Mouse (Mus musculus) mouse embryonic stem cell (cell line): ENCODE data around the gene Fgfr2.

Experiments
- in situ Hi-C, 2 experiments: fragments of 300-500 bp; cut with MboI; formaldehyde crosslinking; loops; 1 replicate in 1 of 2; 3 replicates in 1 of 2; pipeline ENCODE4 v1.14.3; 2019 to 2020; ENCODE audit warnings: low sequenced_read_pairs in 2 of 2, low pct_unique_long_range_greater_than_20kb in 1 of 2, mixed read lengths in 1 of 2; ENCODE audit not compliant: unreplicated experiment in 1 of 2

Gene Fgfr2

DNA sequence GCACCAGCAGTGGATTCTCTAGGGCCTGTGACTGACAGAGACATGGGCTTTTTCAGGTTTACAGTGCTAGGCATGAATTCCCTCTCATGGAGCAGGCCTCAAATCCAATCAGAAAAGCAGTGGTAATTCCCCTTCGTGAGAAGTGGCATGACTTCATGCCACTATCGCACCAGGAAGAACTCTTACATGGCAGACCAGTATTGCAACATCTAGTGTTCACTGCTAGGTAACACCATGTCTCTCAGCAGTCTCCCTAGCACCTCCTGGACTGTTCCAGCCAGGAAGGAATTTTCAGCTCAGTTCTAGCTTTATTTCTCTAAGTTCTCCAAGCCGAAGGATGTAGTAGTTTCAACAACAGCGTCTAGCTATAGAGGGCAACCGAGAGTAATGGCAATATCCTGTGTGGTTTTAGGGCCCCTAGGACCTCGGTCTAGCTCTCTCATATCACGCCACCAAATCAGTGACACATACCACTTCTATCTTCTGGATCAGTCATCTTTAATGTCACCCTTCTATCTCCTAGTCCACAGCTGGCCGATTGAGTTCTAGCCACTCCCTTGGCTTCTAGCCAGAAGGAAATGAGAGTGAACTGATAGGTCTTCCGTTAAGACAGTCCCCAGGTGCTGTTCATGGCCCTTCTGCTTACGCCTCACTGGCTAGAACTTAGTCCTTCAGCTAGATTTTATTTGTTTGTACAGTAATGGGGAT is 720.6 kb downstream of the Fgfr2 start:
- in situ Hi-C loops: no loop called here

DNA sequence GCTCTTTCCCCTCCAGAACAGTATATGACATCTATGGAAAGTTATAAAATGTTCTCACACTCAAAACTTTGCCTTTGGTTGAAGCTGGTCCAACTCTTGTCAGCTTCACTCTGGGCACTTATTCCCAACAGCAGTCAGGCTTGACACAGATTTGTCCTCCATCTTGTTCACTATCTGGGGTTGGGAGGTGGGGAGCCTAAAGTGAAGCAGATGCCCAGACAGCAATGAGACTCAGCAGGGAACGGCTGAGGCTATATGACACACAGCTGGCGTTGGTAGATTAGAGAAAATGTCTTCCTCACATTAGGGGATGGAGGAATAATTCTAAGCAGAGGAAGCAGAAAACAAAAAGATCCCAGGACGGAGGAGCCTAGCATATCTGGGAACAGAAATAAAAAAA is 724.7 kb downstream of the Fgfr2 start:
- in situ Hi-C loops: no loop called here

DNA sequence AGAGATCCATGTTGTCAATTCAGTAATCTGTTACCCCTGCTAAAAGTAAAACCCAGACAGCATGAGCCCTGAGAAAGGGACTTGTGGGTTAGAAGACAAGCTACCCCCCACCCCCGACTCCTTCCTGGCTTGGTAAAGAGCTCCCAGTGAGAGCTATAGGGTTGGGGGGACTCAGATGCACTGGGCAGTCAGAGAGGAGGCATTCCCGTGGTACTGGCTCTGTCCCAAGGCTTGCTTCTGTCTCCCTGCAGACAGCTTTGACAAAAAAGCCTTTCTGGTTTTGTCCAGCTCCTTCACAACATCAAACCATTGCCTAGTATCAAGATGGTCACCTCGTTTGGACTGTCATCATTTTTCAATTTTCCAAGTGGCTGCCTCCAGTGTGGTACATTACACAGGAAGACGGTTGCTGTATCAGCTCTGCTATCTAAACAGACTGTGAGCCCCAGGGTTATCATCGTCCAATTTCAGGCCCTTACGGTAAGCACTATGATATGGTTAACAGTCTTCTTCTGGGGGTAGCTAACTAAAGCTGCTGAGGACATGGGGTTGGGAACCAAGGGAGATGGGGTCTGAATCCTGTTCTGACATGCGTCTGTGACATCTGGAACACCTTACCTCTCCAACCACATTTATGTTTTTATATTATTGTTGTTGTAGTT is 726.4 kb downstream of the Fgfr2 start:
- in situ Hi-C loops: no loop called here

DNA sequence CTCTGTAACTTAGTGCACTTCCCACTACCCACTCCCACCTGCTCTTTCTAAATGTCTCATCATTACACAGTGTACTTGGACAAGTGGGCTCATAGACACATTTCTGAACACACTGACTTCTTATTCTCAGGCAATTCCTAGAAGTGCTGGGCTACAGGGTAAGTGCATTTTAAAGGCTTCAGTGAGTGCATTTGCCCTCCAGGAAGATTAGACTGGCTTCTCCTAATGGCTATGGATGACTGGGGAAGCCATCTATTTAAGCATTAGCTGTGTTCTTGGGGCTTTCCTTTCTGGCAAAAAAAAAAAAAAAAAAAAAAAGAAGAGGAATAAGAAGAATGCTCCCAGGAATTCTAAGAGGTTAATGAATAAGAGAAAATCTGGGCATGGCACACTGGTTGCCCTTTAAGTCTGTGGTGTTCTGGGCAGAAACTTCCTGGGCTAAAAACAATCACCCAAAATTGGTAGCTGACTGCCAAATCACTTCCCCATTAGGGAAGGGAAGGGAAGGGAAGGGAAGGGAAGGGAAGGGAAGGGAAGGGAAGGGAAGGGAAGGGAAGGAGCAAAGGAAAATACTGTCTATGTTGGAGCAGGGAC is 729.5 kb downstream of the Fgfr2 start:
- in situ Hi-C loops: no loop called here

DNA sequence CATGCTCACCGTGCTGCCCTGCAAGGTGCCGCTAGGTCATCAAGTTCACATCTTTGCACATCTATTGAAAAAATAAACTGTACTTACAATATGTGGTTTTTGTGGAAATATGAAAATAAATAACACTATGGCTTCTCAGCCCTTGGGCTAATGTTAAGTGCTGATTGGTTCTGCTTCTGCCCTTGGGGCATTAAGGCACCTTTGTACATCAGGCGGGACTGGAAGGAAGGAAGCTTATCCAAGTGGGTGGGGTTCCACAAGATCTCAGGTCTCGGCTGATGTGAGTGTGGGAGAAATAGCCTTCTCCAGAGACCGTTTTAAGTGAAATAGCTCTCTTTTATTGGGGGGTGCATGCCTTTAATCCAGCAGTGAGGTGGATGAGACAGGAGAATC is 730.1 kb downstream of the Fgfr2 start:
- in situ Hi-C loops: no loop called here

DNA sequence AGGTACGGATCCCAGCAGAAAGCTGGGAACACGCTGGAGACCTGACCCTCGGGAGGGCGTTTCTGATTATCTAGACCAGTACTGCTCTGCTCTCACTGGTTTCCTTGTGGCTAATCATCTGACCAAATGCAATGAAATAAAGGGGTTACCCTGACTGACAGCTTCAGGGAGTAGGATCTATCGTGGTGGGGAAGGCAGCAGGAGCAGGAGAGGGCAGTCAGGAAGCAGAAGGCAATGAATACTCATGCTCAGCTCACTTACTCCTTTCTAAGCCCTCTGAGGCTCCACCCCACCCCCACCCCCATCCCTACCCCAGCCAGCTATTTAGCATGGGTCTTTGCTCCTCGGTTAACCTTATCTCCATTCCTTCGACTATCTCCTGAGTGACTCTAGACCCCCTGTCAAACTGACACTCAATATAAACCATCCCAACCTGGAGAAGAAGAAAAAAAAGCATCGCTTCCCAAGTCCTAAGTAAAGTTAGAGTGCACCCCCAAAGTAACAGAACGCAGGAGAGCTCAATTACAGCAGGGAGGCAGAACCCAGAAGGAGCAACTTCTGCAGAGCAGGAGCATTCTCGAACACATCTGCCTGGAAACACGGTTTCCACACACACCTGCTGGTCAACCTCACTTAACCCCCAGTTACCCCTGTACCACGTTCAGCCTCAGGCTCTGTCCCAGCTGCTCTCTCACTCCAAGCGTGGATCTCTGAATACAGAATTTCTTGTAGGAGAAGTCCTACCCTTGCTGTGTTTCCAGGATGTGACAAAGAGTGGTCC is 730.7 kb downstream of the Fgfr2 start:
- in situ Hi-C loops: no loop called here

GRCm38 (mm10) chr7:132389473-132389872 is 733.7 kb downstream of the Fgfr2 start:
- in situ Hi-C loops: no loop called here

- in situ Hi-C loops: no loop called here
Measured at GRCm38 (mm10) chr7:132387507-132387906, 735.6 kb downstream of the Fgfr2 start.

- in situ Hi-C loops: no loop called here
Measured at GRCm38 (mm10) chr7:132386316-132386715, 736.8 kb downstream of the Fgfr2 start.

DNA sequence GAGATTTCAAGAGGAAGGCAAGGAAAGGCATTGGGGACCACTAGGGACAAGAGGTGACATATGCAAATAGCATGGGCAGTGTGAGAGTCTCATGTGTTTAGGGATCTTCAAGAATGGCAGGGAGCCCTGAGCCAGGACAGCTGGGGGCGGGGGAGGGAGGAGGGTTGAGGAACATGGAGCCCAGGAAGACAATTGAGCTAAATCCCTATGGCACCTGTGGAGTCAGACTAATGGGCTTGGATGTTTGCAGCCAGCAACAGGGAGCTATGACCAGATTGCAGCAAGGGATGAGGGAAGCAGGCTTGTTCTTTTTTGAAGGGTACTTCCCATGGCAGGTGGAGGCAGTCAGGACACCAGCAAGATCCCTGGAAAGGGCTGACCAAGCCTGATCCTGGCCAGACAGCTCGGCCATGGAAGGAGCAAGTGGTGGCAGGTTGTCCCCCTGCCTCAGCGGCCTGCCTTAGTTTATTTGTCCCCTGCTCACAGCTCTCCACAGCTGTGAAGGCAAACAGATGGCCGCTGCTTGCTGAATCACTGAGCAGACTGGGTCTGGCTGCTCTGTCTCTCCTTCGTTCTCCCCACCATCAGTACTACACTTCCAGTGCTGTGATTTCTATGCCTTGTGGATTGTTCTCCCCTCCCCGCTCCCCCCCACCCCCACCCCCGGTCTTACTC is 737.6 kb downstream of the Fgfr2 start:
- in situ Hi-C loops: no loop called here

GRCm38 (mm10) chr7:132384736-132385455 is 738.3 kb downstream of the Fgfr2 start:
- in situ Hi-C loops: no loop called here

DNA sequence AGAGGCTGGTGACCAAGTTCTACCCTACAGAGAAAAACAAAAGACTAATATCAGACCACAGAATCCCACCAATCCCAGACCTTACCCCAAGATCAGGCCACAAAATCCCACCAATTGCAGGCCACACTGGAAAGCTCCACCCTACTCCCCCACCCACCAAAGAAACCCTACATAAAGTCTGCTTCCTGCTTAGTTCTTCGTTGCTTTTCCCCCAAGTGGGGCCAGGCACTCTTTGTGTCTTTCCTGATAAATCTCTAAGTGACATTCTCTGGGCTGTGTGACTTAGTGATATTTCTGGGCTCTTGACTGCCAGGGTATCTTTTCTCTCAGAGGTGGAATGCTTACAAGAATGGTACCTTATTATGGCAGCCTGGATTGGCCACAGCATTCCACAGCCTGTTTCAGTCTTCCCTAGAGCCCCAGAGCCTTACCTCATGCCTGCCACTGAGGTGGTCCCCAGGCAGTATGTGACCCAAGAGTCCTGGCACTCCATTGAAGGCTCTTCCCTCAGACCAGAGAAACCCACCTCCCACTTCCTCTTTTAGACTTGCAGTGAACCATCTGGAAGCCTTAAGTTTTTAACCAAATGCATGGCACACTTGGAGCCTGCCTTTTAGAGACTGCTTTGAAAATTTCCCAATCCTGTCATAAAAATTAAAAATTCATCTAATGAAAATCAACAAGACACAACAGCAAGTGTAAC is 742.4 kb downstream of the Fgfr2 start:
- in situ Hi-C loops: no loop called here

DNA sequence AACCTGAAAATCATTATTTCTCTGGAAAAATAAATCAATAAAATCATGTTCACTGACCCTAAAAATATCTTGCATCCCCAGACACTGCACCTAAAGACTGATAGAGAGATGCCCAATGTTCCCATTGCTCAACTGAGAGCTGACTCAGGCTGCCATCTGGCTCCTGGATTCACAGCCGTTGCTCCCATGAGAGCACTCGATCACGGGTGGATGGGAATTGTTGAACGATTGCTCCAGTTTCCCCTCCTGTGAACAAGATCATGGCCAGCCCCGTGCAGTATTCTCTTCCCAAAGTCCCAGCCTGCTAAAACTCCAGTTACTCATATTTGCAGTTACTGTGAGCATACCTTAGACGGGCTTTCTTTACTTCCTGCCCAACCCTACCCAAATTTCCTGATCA is 745.2 kb downstream of the Fgfr2 start:
- in situ Hi-C loops: no loop called here

DNA sequence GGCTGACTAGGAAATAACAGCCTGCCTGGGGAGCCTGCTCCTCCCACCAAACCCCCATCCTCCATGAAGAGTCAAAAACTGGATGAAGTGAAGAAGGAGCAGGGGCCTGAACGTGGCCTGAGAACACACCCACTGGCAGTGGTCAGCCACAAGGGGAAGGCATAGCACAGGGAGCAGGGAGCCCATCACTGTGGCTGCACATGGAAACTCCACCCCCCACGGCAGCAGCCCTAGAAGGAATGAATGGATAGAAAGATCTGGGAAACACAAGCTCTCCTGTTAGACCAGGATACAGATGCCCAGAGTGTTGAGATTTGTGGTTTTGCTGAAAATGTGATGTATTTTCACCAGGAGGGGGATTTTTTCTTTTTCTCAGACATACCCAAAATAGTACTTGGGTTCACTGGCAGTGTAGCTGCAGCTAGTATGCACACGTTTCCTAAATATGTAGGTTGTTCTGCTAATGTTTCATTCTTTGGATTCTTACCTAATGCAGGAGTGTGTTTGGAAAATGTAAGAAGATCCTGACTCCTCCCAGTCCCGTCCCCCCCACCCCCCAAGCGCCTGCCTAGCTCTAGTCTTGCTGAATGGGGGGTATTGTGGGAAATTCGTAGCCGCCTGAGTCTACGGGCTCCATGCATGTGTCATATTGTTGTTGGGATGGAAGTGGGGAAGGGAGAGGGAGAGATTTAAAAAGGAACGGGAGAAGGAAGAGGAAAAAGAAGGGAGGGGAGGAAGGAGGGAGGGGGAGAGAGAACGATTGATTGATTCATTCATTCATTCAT is 749.4 kb downstream of the Fgfr2 start:
- in situ Hi-C loops: no loop called here

DNA sequence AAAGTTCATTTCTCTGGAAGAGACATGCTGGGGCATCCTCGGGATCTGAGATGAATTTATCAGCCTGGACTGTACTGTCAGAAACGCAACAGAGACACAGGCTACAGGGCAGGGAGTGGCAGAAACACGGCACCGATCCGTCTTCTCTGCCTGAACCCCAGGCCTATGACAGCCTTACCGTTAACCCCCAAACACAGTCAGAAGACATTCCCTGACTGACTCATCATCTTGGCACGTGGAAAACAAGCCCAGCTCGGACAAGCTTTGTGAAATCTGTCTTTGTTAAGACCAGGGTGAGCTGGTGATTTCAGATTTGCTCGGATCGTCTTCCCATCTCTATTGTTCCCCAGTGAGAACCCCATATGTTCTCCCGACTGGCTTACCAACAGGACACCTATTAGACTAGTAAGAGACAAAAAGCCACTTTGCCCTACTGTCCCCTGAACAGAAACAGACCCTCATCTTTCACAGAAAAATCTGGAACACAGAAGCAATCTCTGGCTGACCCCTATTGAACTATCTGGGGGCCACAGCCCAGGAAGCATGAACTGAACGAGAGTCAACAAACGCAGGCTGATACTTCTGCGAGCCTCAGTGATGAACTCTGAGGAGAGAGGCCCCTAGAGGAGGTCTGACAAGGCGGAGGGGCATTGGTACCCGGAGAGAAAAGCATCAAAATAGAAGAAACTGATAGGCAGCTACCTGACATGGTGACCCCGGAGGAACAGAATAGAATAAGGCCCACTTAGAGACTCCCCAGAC is 750.2 kb downstream of the Fgfr2 start:
- in situ Hi-C loops: no loop called here

GRCm38 (mm10) chr7:132371832-132372231 is 751.3 kb downstream of the Fgfr2 start:
- in situ Hi-C loops: no loop called here
